Mouse (Mus musculus): Measurements from ENCODE around the gene Smco2. TPM values are rescaled to one million over a fixed set of nuclear protein-coding genes. Genes with fewer than 3 reads are reported as not detected.

Smco2 gene
- polyA plus RNA-seq, 1 experiment from 2014 or later, result not detected

DNA sequence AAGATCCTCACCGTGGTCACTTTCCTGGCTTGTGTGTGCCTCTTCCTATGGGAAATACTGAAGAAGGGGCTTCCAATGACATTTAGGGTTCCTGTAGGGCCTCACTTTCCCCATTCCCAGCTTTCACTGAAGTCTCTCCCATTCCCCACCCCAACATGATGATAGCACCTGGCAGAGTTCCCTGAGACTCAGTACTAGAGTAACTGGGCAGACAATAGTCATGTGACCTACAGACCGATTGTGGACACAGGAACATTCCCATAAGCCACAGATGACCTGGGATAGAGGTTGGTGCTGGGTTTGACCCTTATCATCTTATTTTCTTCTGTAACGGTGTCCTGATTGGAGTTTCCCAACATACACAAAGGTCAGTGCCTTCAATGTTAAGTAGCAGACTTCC is 34.3 kb downstream of the Smco2 start:
- WGBS, result 82% methylated on average over 3 of the region's 3 CpGs
- H3K27ac ChIP-seq, result no peak overlapping the region
- H3K4me1 ChIP-seq, result no peaks in the 10 kb centered on the region
- H3K4me2 ChIP-seq, result no peak overlapping the region
- no peaks in the 10 kb centered on the region for H3K9me3 ChIP-seq
- H3K4me3 ChIP-seq (replicated peaks), result no peak overlapping the region
- no peak overlapping the region for H3K9ac ChIP-seq
- no peaks in the 10 kb centered on the region for H3K27me3 ChIP-seq (replicated peaks)
- no peak for ATAC-seq (ENCODE audit: insufficient read depth, low FRiP score, low read depth)
- no peaks in the 10 kb centered on the region for H3K36me3 ChIP-seq

DNA sequence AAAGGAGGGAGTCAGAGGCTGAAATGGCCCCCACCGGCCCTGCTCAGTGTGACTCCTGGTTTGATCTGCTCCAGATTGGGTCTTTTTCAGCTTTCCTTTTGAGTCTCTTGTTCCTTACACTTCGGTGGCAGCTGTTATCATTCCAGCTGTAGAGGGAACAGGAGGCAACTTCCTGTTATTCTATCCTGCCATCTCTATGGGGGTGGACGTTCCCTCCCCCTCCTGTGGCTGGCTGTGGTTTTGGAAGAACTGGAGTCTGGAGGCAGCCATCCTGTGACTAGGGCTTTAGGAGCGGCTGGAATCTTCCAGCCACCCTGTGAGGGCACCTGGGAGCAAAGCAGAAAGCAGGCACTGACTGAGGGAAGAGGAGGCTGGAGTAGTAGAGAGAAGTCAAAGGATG is 34.9 kb downstream of the Smco2 start:
- Histone ChIP-seq H3K27me3 (replicated peaks) (no peaks in the 10 kb centered on the region), H3K9ac (no peak overlapping the region), H3K4me1 (no peaks in the 10 kb centered on the region; the same call in 1 of the 2 replicates), H3K27ac (no peak overlapping the region; the same call in 1 of the 2 replicates), H3K9me3 (no peaks in the 10 kb centered on the region), H3K4me3 (replicated peaks) (no peak overlapping the region), H3K4me2 (no peak overlapping the region), H3K36me3 (no peaks in the 10 kb centered on the region)
- 29% methylated on average over 4 of the region's 4 CpGs for WGBS
- ATAC-seq (ENCODE audit: insufficient read depth, low FRiP score, low read depth), result no peak

DNA sequence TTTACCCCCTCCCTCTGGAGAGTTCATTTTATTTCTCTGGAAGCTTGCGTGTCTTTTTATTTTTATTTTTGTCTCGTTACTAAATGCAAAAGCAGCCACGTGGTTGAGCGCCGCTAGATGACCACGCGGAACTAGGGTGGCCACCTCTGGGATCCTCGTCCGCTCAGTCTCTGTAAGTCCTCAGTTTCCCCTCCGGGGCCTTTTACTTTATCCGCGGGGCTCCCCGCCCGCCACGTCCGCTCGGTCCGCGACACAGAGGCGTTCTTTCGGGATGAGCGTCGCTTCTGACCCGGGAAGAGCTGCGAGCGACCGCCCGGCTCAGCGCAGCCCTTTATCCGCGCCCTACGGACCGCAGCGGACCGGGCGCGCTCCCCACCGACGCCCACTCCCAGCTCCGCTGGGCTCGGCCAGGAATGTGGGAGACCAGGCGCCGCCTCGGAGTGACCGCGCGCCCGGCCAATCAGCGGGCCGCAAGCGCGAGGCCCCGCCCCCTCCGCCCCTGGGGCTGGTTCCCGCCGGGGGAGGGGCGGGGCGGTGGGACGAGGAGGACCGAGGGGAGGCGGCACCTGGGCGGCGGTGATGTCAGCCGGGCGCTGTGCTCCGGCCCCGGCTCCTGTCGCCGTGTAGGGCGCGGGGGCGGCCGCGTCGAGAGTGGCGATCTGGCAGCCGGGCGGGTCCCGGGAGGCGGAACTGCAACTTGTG is 38.2 kb downstream of the Smco2 start, which contains the start of gene Ppfibp1:
Ppfibp1 (plus strand) TSS at position 530 of the 702 bp plus-strand sequence.
- under 1% methylated on average over 75 of the region's 80 CpGs for WGBS
- Histone ChIP-seq H3K4me3 (replicated peaks) (peak within 1 kb of the TSS; percentile 89), H3K36me3 (no peaks in the 10 kb centered on the region), H3K9ac (peak within 1 kb of the TSS; percentile 92), H3K4me1 (peaks cover 10% of the 10 kb centered on the region; the same call in 1 of the 2 replicates), H3K27me3 (replicated peaks) (no peaks in the 10 kb centered on the region), H3K4me2 (peak within 1 kb of the TSS; percentile 77), H3K27ac (peak within 1 kb of the TSS; percentile 84), H3K9me3 (no peaks in the 10 kb centered on the region)
- peak; percentile 93 for ATAC-seq (ENCODE audit: insufficient read depth, low FRiP score, low read depth)

DNA sequence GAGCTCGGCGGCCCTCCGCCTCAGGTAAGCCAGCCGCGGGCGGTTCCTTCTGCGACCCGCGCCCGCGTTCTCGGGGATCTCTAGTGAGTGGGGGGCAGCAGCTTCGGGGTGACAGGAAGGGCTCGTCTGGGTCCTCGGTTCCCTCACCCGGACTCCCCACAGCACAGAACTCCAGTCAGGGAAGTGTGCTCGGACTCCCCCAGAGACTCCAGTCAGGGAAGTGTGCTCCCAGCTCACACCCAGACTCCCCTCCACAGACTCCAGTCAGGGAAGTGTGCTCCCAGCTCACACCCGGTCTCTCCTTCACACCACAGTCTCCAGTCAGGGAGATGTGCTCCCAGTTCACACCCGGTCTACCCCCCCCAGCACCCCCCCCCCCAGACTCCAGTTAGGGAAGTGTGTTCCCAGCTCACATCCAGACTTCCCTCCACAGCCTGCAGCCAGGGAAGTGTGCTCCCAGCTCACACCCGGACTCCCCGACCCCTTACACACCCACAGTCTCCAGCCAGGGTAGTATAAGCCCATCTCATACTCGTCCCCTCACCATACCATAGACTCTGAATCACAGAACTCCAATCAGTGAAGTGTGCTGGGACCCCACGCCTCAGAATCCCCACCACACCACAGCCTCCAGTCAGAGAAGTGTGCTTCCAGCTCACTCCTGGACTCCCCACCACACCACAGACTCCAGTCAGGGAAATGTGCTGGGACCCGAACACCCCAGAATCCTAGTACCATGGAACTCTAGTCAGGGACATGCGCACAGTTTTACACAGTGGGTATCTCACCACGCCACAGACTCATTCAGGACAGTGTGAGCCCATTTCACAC is 39.0 kb downstream of the Smco2 start:
- peaks cover 11% of the 10 kb centered on the region; the same call in 1 of the 2 replicates for H3K4me1 ChIP-seq
- H3K27ac ChIP-seq, result peak overlapping the region; percentile 84
- ATAC-seq (ENCODE audit: insufficient read depth, low FRiP score, low read depth), result peak; percentile 65
- peak overlapping the region; percentile 92 for H3K9ac ChIP-seq
- H3K36me3 ChIP-seq, result no peaks in the 10 kb centered on the region
- peak overlapping the region; percentile 77 for H3K4me2 ChIP-seq
- H3K4me3 ChIP-seq (replicated peaks), result peak overlapping the region; percentile 89
- H3K9me3 ChIP-seq, result no peaks in the 10 kb centered on the region
- WGBS, result 7% methylated on average over 26 of the region's 26 CpGs
- H3K27me3 ChIP-seq (replicated peaks), result no peaks in the 10 kb centered on the region

DNA sequence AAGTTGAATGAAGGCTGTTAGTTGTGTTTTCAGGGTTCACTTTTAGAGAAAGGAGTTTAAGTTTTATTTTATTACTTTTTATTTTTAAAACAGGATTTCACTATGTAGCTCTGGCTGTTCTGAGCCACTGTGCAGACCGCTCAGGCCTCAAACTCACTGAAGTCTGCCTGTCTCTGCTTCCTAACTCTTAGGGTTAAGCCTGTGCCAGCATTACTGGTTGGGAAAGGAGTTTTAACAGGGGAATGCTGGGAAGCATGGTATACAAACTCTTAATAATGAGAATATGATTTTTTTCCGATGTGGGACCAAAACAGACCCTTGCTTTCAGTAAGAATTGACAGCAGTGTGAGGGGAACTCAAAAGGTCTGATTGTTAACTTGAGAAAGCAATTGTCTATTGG is 40.3 kb downstream of the Smco2 start:
- H3K9ac ChIP-seq, result no peak overlapping the region
- peak overlapping the region; percentile 2 for H3K4me3 ChIP-seq (replicated peaks)
- peak overlapping the region; percentile 33; the same call in 1 of the 2 replicates for H3K27ac ChIP-seq
- H3K9me3 ChIP-seq, result no peaks in the 10 kb centered on the region
- peaks cover 11% of the 10 kb centered on the region; the same call in 1 of the 2 replicates for H3K4me1 ChIP-seq
- H3K36me3 ChIP-seq, result no peaks in the 10 kb centered on the region
- peak overlapping the region; percentile 39; the same call in 1 of the 2 replicates for H3K4me2 ChIP-seq
- no peaks in the 10 kb centered on the region for H3K27me3 ChIP-seq (replicated peaks)
- WGBS, result 67% methylated on average over 2 of the region's 2 CpGs
- no peak for ATAC-seq (ENCODE audit: insufficient read depth, low FRiP score, low read depth)

DNA sequence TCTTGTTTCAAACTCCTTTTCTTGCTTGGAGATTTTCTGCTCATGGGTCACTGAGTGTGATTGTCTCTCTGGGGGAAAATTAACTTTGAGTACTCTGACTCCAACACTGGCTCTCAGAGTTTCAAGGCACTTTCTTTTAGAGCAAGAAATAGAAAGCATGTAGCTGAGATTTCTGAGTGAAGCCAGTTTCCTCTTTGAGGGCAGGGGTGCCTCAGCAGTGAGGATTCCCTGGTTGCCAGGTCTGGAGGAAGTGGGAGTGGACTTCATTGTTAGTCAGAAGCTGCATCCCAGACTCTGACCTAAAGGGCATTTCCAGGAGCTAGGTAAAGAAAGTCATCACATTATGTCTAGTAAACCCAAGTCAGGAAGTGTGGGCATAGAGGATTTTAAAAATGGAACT is 40.7 kb downstream of the Smco2 start:
- no peak for ATAC-seq (ENCODE audit: insufficient read depth, low FRiP score, low read depth)
- 0 out of 2 replicates have a peak overlapping the region, but pooled peaks have one; percentile 2 for H3K4me3 ChIP-seq (replicated peaks)
- peak overlapping the region; percentile 39 for H3K4me2 ChIP-seq
- H3K36me3 ChIP-seq, result no peaks in the 10 kb centered on the region
- H3K27ac ChIP-seq, result peak overlapping the region; percentile 33; the same call in 1 of the 2 replicates
- H3K9ac ChIP-seq, result no peak overlapping the region
- peaks cover 11% of the 10 kb centered on the region; the same call in 1 of the 2 replicates for H3K4me1 ChIP-seq
- H3K27me3 ChIP-seq (replicated peaks), result no peaks in the 10 kb centered on the region
- no peaks in the 10 kb centered on the region for H3K9me3 ChIP-seq

DNA sequence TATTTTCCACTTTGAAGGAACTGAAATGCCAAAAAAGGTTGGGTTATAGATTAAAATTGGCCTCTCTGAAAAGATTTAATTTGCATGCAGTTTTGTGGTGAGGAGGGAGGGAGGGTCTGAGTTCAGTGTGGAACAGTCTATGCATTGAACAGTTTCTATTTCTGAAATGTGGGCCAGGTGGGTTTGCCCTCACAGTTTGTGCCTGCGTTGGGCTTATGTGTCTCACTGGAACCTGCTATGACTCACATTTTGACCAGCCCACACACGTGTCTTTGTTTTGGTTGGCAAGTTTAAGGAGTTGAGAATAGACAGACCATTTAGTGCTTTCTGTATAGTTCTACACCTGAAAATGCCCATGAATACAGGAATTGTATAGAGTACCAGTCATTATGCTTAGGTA is 44.0 kb downstream of the Smco2 start:
- H3K9me3 ChIP-seq, result no peaks in the 10 kb centered on the region
- WGBS, result 47% methylated on average over 2 of the region's 2 CpGs

DNA sequence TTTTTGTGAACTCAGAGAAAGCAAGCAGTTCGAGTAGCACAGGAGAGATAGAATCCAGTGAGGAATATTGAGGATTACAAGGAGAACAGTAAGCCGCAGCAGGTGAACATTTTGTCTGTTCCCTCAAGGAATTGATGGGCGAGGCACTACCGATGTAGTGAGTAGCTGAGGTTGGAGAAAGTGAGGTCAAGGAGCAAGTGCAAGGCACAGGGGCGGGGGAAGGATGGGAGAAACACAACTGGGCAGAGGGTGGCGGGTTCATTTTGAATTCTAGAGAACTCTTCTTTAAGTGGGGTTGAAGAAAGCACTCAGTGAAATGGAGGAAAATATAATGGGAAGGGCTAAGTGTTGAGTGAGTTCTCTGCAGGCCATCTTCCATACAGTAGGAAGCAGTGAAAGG is 48.8 kb downstream of the Smco2 start:
- no peak overlapping the region for H3K4me3 ChIP-seq (replicated peaks)
- 70% methylated on average over 6 of the region's 6 CpGs for WGBS
- H3K27me3 ChIP-seq (replicated peaks), result no peaks in the 10 kb centered on the region
- H3K27ac ChIP-seq, result no peak overlapping the region
- H3K9me3 ChIP-seq, result no peaks in the 10 kb centered on the region
- no peak for ATAC-seq (ENCODE audit: insufficient read depth, low FRiP score, low read depth)
- H3K4me1 ChIP-seq, result no peaks in the 10 kb centered on the region
- no peak overlapping the region for H3K9ac ChIP-seq
- no peaks in the 10 kb centered on the region for H3K36me3 ChIP-seq
- no peak overlapping the region for H3K4me2 ChIP-seq

More for the DNA sequence above, 44.0 kb downstream of the Smco2 start:
- ATAC-seq (ENCODE audit: insufficient read depth, low FRiP score, low read depth), result no peak
- Histone ChIP-seq H3K4me1 (peaks cover 11% of the 10 kb centered on the region; the same call in 1 of the 2 replicates), H3K27me3 (replicated peaks) (no peaks in the 10 kb centered on the region), H3K36me3 (no peaks in the 10 kb centered on the region), H3K27ac (no peak overlapping the region), H3K9ac (no peak overlapping the region), H3K4me2 (no peak overlapping the region), H3K4me3 (replicated peaks) (no peak overlapping the region)

DNA sequence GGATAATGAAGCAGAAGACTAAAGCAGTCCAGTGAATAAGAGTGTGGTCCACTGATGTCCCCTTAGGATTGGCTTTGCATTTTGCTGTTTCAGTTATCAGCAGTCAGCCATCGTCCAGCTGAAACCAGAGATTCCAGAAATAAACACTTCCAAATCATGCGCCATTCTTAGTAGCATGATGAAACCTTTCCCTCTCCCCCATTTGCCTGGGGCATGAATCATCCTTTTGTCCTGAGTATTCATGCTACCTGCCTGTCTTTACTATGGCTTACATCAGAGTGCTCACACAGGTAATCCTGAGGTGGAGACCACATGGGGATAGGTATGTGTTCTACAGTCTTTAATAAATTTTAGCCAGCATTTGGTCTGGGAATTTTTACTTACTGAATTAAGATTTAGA is 49.7 kb downstream of the Smco2 start:
- Histone ChIP-seq H3K4me1 (no peaks in the 10 kb centered on the region), H3K9ac (no peak overlapping the region), H3K9me3 (no peaks in the 10 kb centered on the region), H3K27ac (no peak overlapping the region), H3K4me2 (no peak overlapping the region), H3K36me3 (no peaks in the 10 kb centered on the region), H3K27me3 (replicated peaks) (no peaks in the 10 kb centered on the region), H3K4me3 (replicated peaks) (no peak overlapping the region)
- ATAC-seq (ENCODE audit: insufficient read depth, low FRiP score, low read depth), result no peak
- 55% methylated on average over 2 of the region's 2 CpGs for WGBS

DNA sequence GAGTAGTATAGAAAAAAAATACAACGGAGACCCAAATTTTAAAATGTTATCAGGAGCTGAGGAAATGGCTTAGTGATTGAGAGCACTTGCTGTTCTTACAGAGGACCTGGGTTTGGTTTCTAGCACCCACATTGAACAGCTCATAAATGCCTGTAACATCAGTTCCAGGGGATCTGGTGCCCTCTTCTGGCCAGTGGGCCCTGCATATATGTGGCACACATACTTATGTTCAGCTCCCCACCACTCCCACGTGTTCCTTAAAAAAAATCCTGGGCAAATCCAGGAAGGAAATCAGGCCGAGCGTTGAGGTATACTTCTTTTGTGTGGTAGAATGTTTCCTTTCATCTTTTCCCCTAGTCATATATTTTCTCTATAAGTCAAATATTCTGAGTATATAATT is 52.0 kb downstream of the Smco2 start:
- Histone ChIP-seq H3K9me3 (no peaks in the 10 kb centered on the region), H3K27me3 (replicated peaks) (no peaks in the 10 kb centered on the region), H3K27ac (no peak overlapping the region), H3K9ac (no peak overlapping the region), H3K4me2 (no peak overlapping the region), H3K4me3 (replicated peaks) (no peak overlapping the region), H3K4me1 (no peaks in the 10 kb centered on the region), H3K36me3 (no peaks in the 10 kb centered on the region)
- ATAC-seq (ENCODE audit: insufficient read depth, low FRiP score, low read depth), result no peak
- whole genome bisulfite sequencing, result 91% methylated on average over 4 of the region's 4 CpGs

DNA sequence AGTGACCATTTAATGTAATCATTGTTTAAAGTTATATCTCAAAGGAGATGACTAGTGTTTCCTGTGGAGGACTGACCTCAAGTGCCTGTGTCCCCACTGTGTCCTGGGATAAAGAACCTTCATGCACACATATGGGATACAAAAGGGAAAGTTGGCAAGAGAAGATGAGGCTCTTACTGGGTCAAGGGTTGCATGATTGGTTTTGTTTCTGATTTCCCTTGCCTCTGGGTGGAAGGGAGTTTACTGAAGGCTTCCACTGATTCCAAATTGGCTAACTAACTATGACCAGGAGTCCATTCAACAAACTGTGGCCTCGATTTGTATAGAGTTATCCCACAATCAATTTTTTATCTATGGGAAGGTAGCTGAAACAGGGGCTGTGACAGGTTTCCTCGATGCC is 53.7 kb downstream of the Smco2 start:
- Histone ChIP-seq H3K27ac (no peak overlapping the region), H3K4me3 (replicated peaks) (no peak overlapping the region), H3K9ac (no peak overlapping the region), H3K27me3 (replicated peaks) (no peaks in the 10 kb centered on the region), H3K4me2 (no peak overlapping the region), H3K4me1 (no peaks in the 10 kb centered on the region), H3K9me3 (no peaks in the 10 kb centered on the region), H3K36me3 (no peaks in the 10 kb centered on the region)
- WGBS, result 84% methylated on average over 2 of the region's 2 CpGs
- no peak for ATAC-seq (ENCODE audit: insufficient read depth, low FRiP score, low read depth)

DNA sequence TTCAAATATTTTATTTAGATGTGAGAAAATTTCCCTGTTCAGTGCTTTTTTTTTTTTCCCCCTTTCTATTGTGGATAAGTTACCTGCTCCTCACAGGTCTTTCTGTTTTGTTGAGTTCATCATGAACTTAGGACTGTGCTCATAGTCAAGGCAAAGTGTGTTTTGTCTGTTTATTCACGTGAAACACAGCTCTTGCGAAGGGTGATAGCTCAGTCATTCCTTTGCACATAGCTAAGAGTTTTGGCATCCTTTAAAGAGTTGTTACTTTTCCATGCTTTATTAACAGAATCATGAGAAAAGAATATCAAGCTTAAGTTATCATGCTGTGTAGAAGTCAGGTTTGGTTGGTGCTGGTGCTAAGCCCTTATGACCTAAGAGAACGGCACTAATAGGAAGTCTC is 54.8 kb downstream of the Smco2 start:
- Histone ChIP-seq H3K9me3 (no peaks in the 10 kb centered on the region), H3K27ac (no peak overlapping the region), H3K36me3 (no peaks in the 10 kb centered on the region), H3K4me3 (replicated peaks) (no peak overlapping the region), H3K4me2 (no peak overlapping the region), H3K9ac (no peak overlapping the region), H3K4me1 (no peaks in the 10 kb centered on the region), H3K27me3 (replicated peaks) (no peaks in the 10 kb centered on the region)
- WGBS, result 80% methylated on average over 3 of the region's 3 CpGs
- no peak for ATAC-seq (ENCODE audit: insufficient read depth, low FRiP score, low read depth)
